Mouse (Mus musculus) lung, postnatal 0 days (tissue): ENCODE data around the gene Npnt. TPM values are rescaled to one million over a fixed set of nuclear protein-coding genes. Genes with fewer than 3 reads are reported as not detected.

ENCODE experiments used
- ATAC-seq: fragments of 200-750 bp; cut with Nextera tagmentation; 2 replicates; pipeline ENCODE4 v1.8.0; 2017; ENCODE audit warnings: moderate library complexity
- DNase-seq: peaks from one replicate; pipeline ENCODE4 v3.0.0-alpha.2; 2016; ENCODE audit warnings: low spot score
- H3K27ac ChIP-seq: fragments of 300-500 bp; sonication (generic); 2 replicates; pipeline ENCODE4 v1.5.1; 2014; ENCODE audit warnings: antibody characterized with exemption, mild to moderate bottlenecking, low read length, mixed read lengths
- H3K27me3 ChIP-seq: fragments of 300-500 bp; sonication (generic); replicated peaks from 2 replicates; pipeline ENCODE4 v1.6.1; 2014; ENCODE audit warnings: low read length, mixed read lengths; ENCODE audit not compliant: insufficient read depth
- H3K36me3 ChIP-seq: fragments of 300-500 bp; sonication (generic); 2 replicates; pipeline ENCODE4 v1.6.1; 2014; ENCODE audit warnings: low read length, mixed read lengths; ENCODE audit not compliant: insufficient read depth
- H3K4me1 ChIP-seq: fragments of 300-500 bp; sonication (generic); 2 replicates; pipeline ENCODE4 v1.6.1; 2014; ENCODE audit warnings: antibody characterized with exemption, low read depth, low read length, mixed read lengths; ENCODE audit not compliant: insufficient read depth
- H3K4me2 ChIP-seq: fragments of 300-500 bp; sonication (generic); replicated peaks from 2 replicates; pipeline ENCODE4 v1.6.1; 2014; ENCODE audit warnings: low read depth, mild to moderate bottlenecking, low read length, moderate library complexity, mixed read lengths
- H3K4me3 ChIP-seq: fragments of 300-500 bp; sonication (generic); 2 replicates; pipeline ENCODE4 v1.5.1; 2014; ENCODE audit warnings: low read depth, low read length
- H3K9ac ChIP-seq: fragments of 300-500 bp; sonication (generic); replicated peaks from 2 replicates; pipeline ENCODE4 v1.6.1; 2014; ENCODE audit warnings: low read depth, mild to moderate bottlenecking
- H3K9me3 ChIP-seq: fragments of 300-500 bp; sonication (generic); 2 replicates; pipeline ENCODE4 v1.6.1; 2016; ENCODE audit warnings: low read length, mixed read lengths
- CTCF ChIP-seq: IDR thresholded peaks from 2 replicates; pipeline ENCODE4 v1.5.1; 2016; ENCODE audit warnings: antibody characterized with exemption, mild to moderate bottlenecking
- EP300 ChIP-seq: IDR thresholded peaks from 2 replicates; pipeline ENCODE4 v1.6.1; 2016; ENCODE audit warnings: antibody characterized with exemption, mild to moderate bottlenecking, control low read depth
- WGBS: fragments of 180-500 bp; shearing (Covaris S2); extraction: QIAGEN DNeasy Blood & Tissue Kit; methylation state at CpG from one replicate; pipeline ENCODE4 v1.1.7; 2014; 5-methylcytosine and 5-hydroxymethylcytosine counted together
- polyA plus RNA-seq: library from polyadenylated mRNA; unstranded; fragments of >200 nt; fragmentation: Nextera tagmentation; extraction: Ambion mirVana; gene quantifications from 2 replicates; pipeline ENCODE4 v1.2.1, GENCODE M21; 2015

Gene Npnt
- polyA plus RNA-seq, 1 experiment from 2014 or later, result 352 TPM

DNA sequence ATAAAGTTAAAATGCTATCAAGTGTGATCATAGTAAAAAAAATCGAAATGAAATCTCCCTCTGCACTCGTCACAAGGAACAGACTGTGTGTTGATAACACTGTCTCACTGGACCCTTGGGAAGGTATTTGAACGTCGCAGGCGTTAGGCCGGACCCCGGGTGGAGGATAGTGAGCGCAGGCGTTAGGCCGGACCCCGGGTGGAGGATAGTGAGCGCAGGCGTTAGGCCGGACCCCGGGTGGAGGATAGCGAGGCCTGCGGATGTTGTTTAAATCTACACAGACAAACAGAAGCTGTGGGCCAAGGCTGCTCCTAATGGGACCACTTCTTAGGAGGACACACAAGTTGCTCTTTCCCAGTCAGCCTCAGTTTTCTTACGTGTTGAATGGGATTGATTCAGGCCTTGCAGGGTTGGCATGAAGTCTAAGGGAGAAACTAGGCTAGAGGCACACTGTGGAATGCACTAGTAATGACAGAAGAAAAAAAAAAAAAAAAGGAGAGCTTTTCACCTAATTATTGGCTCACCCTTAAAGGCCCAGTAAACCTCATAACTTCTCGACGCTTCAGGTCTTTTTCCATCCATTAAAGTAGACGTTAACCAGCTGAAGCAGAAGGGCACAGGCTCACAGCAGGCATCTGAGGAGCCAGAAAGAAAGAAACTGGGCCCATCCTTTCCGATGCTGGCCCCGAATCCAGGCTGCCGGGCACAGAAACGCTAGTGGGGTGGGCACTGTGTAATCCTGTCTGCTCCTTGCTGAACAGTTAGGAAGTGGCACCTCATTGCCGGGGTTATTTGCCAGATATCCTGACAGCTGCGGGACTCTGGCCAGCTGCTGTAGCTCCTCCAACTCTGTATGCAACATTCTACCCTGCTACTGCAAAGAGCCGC lies 98.0 kb downstream of the Npnt start:
- Histone ChIP-seq H3K9me3 (no peaks in the 10 kb centered on the region), H3K9ac (no peak overlapping the region), H3K36me3 (no peaks in the 10 kb centered on the region), H3K4me3 (no peak overlapping the region), H3K4me1 (no peaks in the 10 kb centered on the region), H3K4me2 (peak overlapping the region; percentile 29), H3K27me3 (no peaks in the 10 kb centered on the region), H3K27ac (peak overlapping the region; percentile 38; the same call in 1 of the 2 replicates)
- peak; percentile 82 for ATAC-seq
- peak; percentile 82 for DNase-seq
- TF ChIP-seq EP300, result 0 out of 2 replicates have a peak, but pooled peaks have one; percentile 15
- no peak for TF ChIP-seq CTCF
- 55% methylated on average over 28 of the region's 28 CpGs for WGBS

DNA sequence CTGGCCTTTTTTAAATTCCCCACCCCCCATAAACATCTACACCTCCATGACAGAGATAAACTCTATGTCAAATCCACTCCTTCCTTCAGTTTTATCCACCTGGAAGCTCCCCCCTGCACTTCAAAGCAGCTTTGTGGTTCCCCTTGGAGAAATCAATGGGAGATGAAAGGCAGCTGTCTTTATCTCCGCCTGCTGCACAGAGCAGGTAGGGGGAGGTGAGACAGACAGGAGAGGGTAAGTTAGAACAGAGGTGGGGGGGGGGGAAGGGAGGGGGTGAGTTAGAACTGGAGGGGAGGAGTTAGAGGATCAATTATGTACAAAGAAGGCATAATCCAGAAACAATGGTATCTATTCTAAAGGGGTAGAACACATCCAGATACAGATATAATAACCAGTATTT lies 98.7 kb downstream of the Npnt start:
- H3K27me3 ChIP-seq, result no peaks in the 10 kb centered on the region
- H3K4me1 ChIP-seq, result no peaks in the 10 kb centered on the region
- H3K9me3 ChIP-seq, result no peaks in the 10 kb centered on the region
- 77% methylated on average over 1 of the region's 1 CpGs for WGBS
- no peak for TF ChIP-seq CTCF
- no peak for TF ChIP-seq EP300
- DNase-seq, result no peak
- no peak overlapping the region for H3K27ac ChIP-seq
- no peak for ATAC-seq
- no peak overlapping the region for H3K9ac ChIP-seq
- no peak overlapping the region for H3K4me2 ChIP-seq
- no peaks in the 10 kb centered on the region for H3K36me3 ChIP-seq
- no peak overlapping the region for H3K4me3 ChIP-seq

DNA sequence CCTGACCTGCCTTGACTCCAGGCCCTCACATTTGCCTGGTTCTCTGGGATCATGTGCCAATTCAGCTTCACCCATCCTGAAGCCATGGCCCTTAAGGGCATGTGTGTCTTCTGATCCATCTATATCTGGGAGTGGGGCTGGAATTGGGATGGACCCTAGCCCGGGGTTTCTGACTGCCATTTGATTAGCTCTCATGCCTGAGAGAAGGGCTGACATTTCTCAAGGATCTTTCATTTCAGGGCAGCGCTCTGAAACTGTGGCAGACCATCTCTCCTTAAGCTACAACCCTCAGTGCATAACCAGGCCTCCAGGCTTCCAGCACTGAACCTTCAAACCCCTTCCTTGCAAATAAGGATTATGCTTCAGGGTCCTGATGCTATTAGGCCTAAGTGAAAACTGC lies 99.7 kb downstream of the Npnt start:
- 84% methylated on average over 2 of the region's 2 CpGs for WGBS
- no peaks in the 10 kb centered on the region for H3K4me1 ChIP-seq
- no peaks in the 10 kb centered on the region for H3K36me3 ChIP-seq
- TF ChIP-seq CTCF (no peak), EP300 (no peak)
- no peak overlapping the region for H3K4me2 ChIP-seq
- no peak overlapping the region for H3K27ac ChIP-seq
- DNase-seq (no peak), ATAC-seq (no peak)
- no peaks in the 10 kb centered on the region for H3K9me3 ChIP-seq
- no peak overlapping the region for H3K9ac ChIP-seq
- no peaks in the 10 kb centered on the region for H3K27me3 ChIP-seq
- H3K4me3 ChIP-seq, result no peak overlapping the region

GRCm38 (mm10) chr3:132849669-132850068 lies 100.4 kb downstream of the Npnt start:
- Histone ChIP-seq H3K4me3 (no peak overlapping the region), H3K27ac (no peak overlapping the region), H3K4me2 (no peak overlapping the region), H3K9me3 (no peaks in the 10 kb centered on the region), H3K9ac (no peak overlapping the region), H3K27me3 (no peaks in the 10 kb centered on the region), H3K36me3 (no peaks in the 10 kb centered on the region), H3K4me1 (no peaks in the 10 kb centered on the region)
- TF ChIP-seq EP300, result no peak; the same call in 1 of the 2 replicates
- no peak for TF ChIP-seq CTCF
- no peak for ATAC-seq
- DNase-seq, result peak; percentile 23
- 72% methylated on average over 7 of the region's 7 CpGs for WGBS

DNA sequence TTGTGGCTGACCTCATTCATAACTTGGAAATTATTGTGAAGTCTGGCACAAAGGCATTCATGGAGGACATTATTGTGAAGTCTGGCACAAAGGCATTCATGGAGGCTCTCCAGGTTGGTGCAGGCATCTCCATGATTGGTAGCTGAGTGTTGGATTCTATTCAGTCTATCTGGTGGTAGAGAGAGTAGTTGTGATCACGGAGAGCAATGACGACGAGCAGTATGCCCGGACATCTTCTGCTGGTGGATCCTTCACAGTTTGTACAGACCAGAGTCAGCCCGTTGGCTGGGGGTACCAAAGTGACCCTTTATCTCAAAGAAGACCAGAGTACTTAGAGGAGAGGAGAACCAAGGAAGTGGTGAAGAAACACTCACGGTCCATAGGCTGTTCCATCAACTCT lies 107.4 kb downstream of the Npnt start:
- TF ChIP-seq CTCF, result no peak
- no peak for TF ChIP-seq EP300
- no peak overlapping the region for H3K27ac ChIP-seq
- H3K4me2 ChIP-seq, result no peak overlapping the region
- no peaks in the 10 kb centered on the region for H3K9me3 ChIP-seq
- H3K9ac ChIP-seq, result no peak overlapping the region
- DNase-seq (no peak), ATAC-seq (no peak)
- no peak overlapping the region for H3K4me3 ChIP-seq
- no peaks in the 10 kb centered on the region for H3K4me1 ChIP-seq
- H3K27me3 ChIP-seq, result no peaks in the 10 kb centered on the region
- WGBS, result 94% methylated on average over 6 of the region's 6 CpGs
- H3K36me3 ChIP-seq, result no peaks in the 10 kb centered on the region

DNA sequence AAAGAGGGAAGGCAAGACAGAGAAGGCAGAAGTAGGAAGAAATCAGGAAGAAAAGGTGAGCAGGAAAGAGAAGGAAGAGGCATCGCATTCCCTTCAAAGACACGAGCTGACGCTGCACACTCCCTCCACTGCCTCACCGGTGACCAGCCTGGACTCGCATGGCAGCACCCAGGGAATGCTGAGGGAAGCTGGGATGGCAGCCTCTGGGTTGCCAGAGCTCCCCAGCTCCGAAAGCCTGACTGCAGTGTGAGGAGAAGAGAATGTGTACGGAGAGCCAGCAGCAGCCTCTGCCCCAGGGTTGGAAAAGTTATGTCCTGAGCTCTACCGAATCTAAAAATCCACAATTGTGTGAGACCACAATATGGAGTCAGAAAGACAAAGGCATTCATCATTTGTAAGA lies 110.6 kb downstream of the Npnt start:
- Histone ChIP-seq H3K9ac (no peak overlapping the region), H3K36me3 (no peaks in the 10 kb centered on the region), H3K4me1 (peaks cover 5% of the 10 kb centered on the region; the same call in 1 of the 2 replicates), H3K27me3 (no peaks in the 10 kb centered on the region), H3K4me2 (no peak overlapping the region), H3K4me3 (no peak overlapping the region), H3K9me3 (no peaks in the 10 kb centered on the region), H3K27ac (no peak overlapping the region)
- ATAC-seq (no peak), DNase-seq (no peak)
- TF ChIP-seq EP300 (no peak), CTCF (no peak)
- WGBS, result 94% methylated on average over 8 of the region's 8 CpGs
